Mouse (Mus musculus) midbrain, embryonic 12.5 days (tissue): ENCODE measurements at regions not wholly inside any gene's neighbourhood (a gene's known extent, or its start where the extent isn't known, plus 50 kb on each side); places are given as distances from the start of the nearest gene placed in this dataset.

Source experiments
- ATAC-seq: fragments of 200-750 bp; cut with Nextera tagmentation; 2 replicates; pipeline ENCODE4 v1.8.0; 2017; ENCODE audit warnings: low read depth, moderate TSS enrichment, moderate library complexity; ENCODE audit not compliant: low FRiP score
- H3K27ac ChIP-seq: fragments of 300-500 bp; sonication (generic); replicated peaks from 2 replicates; pipeline ENCODE4 v1.5.1; 2016; ENCODE audit warnings: mild to moderate bottlenecking
- H3K27me3 ChIP-seq: fragments of 300-500 bp; sonication (generic); 2 replicates; pipeline ENCODE4 v1.6.1; 2016; ENCODE audit warnings: mild to moderate bottlenecking
- H3K36me3 ChIP-seq: fragments of 300-500 bp; sonication (generic); 2 replicates; pipeline ENCODE4 v1.6.1; 2016
- H3K4me1 ChIP-seq: fragments of 300-500 bp; sonication (generic); 2 replicates; pipeline ENCODE4 v1.6.1; 2016
- H3K4me2 ChIP-seq: fragments of 300-500 bp; sonication (generic); replicated peaks from 2 replicates; pipeline ENCODE4 v1.6.1; 2016; ENCODE audit warnings: mild to moderate bottlenecking, moderate library complexity
- H3K4me3 ChIP-seq: fragments of 300-500 bp; sonication (generic); 2 replicates; pipeline ENCODE4 v1.5.1; 2016; ENCODE audit warnings: mild to moderate bottlenecking
- H3K9ac ChIP-seq: fragments of 300-500 bp; sonication (generic); replicated peaks from 2 replicates; pipeline ENCODE4 v1.6.1; 2016; ENCODE audit warnings: mild to moderate bottlenecking, moderate library complexity
- H3K9me3 ChIP-seq: fragments of 300-500 bp; sonication (generic); 2 replicates; pipeline ENCODE4 v1.6.1; 2016; ENCODE audit warnings: mild to moderate bottlenecking
- WGBS: fragments of 180-500 bp; shearing (Covaris S2); methylation state at CpG from one replicate; pipeline ENCODE4 v1.1.7; 2016; 5-methylcytosine and 5-hydroxymethylcytosine counted together

- H3K9ac ChIP-seq = no peak overlapping the region
- H3K36me3 ChIP-seq = no peaks in the 10 kb centered on the region
- no peaks in the 10 kb centered on the region for H3K9me3 ChIP-seq
- peak; percentile 68 for ATAC-seq
- H3K27ac ChIP-seq = no peak overlapping the region
- H3K4me3 ChIP-seq = no peak overlapping the region
- 52% methylated on average over 11 of the region's 11 CpGs for WGBS
- H3K27me3 ChIP-seq = no peaks in the 10 kb centered on the region
- H3K4me2 ChIP-seq = no peak overlapping the region
- peaks cover 6% of the 10 kb centered on the region; the same call in 1 of the 2 replicates for H3K4me1 ChIP-seq
These were observed 149.7 kb downstream of the Etv1 start for GRCm38 (mm10) chr12:38928786-38929351.

- H3K9me3 ChIP-seq = no peaks in the 10 kb centered on the region
- H3K27me3 ChIP-seq = no peaks in the 10 kb centered on the region
- no peak overlapping the region for H3K27ac ChIP-seq
- no peak overlapping the region for H3K9ac ChIP-seq
- no peaks in the 10 kb centered on the region for H3K36me3 ChIP-seq
- 55% methylated on average over 1 of the region's 1 CpGs for WGBS
- no peak overlapping the region for H3K4me2 ChIP-seq
- H3K4me1 ChIP-seq = peaks cover 6% of the 10 kb centered on the region; the same call in 1 of the 2 replicates
- no peak overlapping the region for H3K4me3 ChIP-seq
- 0 out of 2 replicates have a peak, but pooled peaks have one; percentile 54 for ATAC-seq
These were observed 150.5 kb downstream of the Etv1 start for GRCm38 (mm10) chr12:38929644-38930043.

- Histone ChIP-seq H3K9ac (no peak overlapping the region), H3K4me2 (no peak overlapping the region), H3K9me3 (no peaks in the 10 kb centered on the region), H3K27ac (no peak overlapping the region), H3K27me3 (no peaks in the 10 kb centered on the region), H3K4me1 (peaks cover 6% of the 10 kb centered on the region; the same call in 1 of the 2 replicates), H3K36me3 (no peaks in the 10 kb centered on the region), H3K4me3 (no peak overlapping the region)
- WGBS = 80% methylated on average over 2 of the region's 2 CpGs
- no peak for ATAC-seq
These were observed 152.6 kb downstream of the Etv1 start for GRCm38 (mm10) chr12:38931769-38932168.

GRCm38 (mm10) chr12:38959605-38960004 is 180.4 kb downstream of the Etv1 start:
- Histone ChIP-seq H3K27me3 (no peaks in the 10 kb centered on the region), H3K9me3 (no peaks in the 10 kb centered on the region), H3K4me2 (no peak overlapping the region), H3K9ac (no peak overlapping the region), H3K4me3 (no peak overlapping the region), H3K36me3 (no peaks in the 10 kb centered on the region), H3K4me1 (no peaks in the 10 kb centered on the region), H3K27ac (no peak overlapping the region)
- no peak for ATAC-seq
- whole genome bisulfite sequencing = 63% methylated on average over 1 of the region's 1 CpGs

- Histone ChIP-seq H3K4me3 (no peak overlapping the region), H3K27me3 (no peaks in the 10 kb centered on the region), H3K27ac (no peak overlapping the region), H3K4me1 (no peaks in the 10 kb centered on the region), H3K4me2 (no peak overlapping the region), H3K9me3 (no peaks in the 10 kb centered on the region), H3K9ac (no peak overlapping the region), H3K36me3 (no peaks in the 10 kb centered on the region)
- ATAC-seq = no peak
These were observed 183.1 kb downstream of the Etv1 start for GRCm38 (mm10) chr12:38962302-38962701.

- H3K27me3 ChIP-seq = no peaks in the 10 kb centered on the region
- no peak overlapping the region for H3K27ac ChIP-seq
- no peak overlapping the region for H3K4me2 ChIP-seq
- no peak overlapping the region for H3K4me3 ChIP-seq
- H3K9ac ChIP-seq = no peak overlapping the region
- H3K4me1 ChIP-seq = no peaks in the 10 kb centered on the region
- no peaks in the 10 kb centered on the region for H3K9me3 ChIP-seq
- WGBS = 71% methylated on average over 2 of the region's 2 CpGs
- H3K36me3 ChIP-seq = no peaks in the 10 kb centered on the region
- ATAC-seq = no peak
These were observed 191.2 kb downstream of the Etv1 start for GRCm38 (mm10) chr12:38970347-38970746.

- H3K4me3 ChIP-seq = no peak overlapping the region
These were observed 193.0 kb downstream of the Etv1 start for GRCm38 (mm10) chr12:38972205-38972604.

GRCm38 (mm10) chr12:38975508-38975907 is 196.3 kb downstream of the Etv1 start:
- no peak for ATAC-seq
- H3K36me3 ChIP-seq = no peaks in the 10 kb centered on the region
- H3K27me3 ChIP-seq = no peaks in the 10 kb centered on the region
- 84% methylated on average over 4 of the region's 4 CpGs for WGBS
- no peak overlapping the region for H3K4me2 ChIP-seq
- no peak overlapping the region for H3K9ac ChIP-seq
- no peaks in the 10 kb centered on the region for H3K4me1 ChIP-seq
- no peak overlapping the region for H3K27ac ChIP-seq
- no peak overlapping the region for H3K4me3 ChIP-seq
- no peaks in the 10 kb centered on the region for H3K9me3 ChIP-seq

More at GRCm38 (mm10) chr12:38972205-38972604, 193.0 kb downstream of the Etv1 start:
- H3K27me3 ChIP-seq = no peaks in the 10 kb centered on the region
- no peak for ATAC-seq
- H3K9me3 ChIP-seq = no peaks in the 10 kb centered on the region
- H3K4me2 ChIP-seq = no peak overlapping the region
- H3K9ac ChIP-seq = no peak overlapping the region
- no peaks in the 10 kb centered on the region for H3K4me1 ChIP-seq
- H3K36me3 ChIP-seq = no peaks in the 10 kb centered on the region
- 83% methylated on average over 3 of the region's 3 CpGs for WGBS
- H3K27ac ChIP-seq = no peak overlapping the region

- Histone ChIP-seq H3K4me1 (no peaks in the 10 kb centered on the region; the same call in 1 of the 2 replicates), H3K9ac (no peak overlapping the region), H3K27ac (no peak overlapping the region), H3K4me3 (no peak overlapping the region), H3K4me2 (no peak overlapping the region), H3K9me3 (no peaks in the 10 kb centered on the region), H3K36me3 (no peaks in the 10 kb centered on the region), H3K27me3 (no peaks in the 10 kb centered on the region)
- no peak for ATAC-seq
These were observed 203.2 kb downstream of the Etv1 start for GRCm38 (mm10) chr12:38982423-38982822.

- Histone ChIP-seq H3K4me1 (no peaks in the 10 kb centered on the region; the same call in 1 of the 2 replicates), H3K9ac (no peak overlapping the region), H3K27me3 (no peaks in the 10 kb centered on the region), H3K27ac (no peak overlapping the region), H3K36me3 (no peaks in the 10 kb centered on the region), H3K4me2 (no peak overlapping the region), H3K9me3 (no peaks in the 10 kb centered on the region), H3K4me3 (no peak overlapping the region)
- 92% methylated on average over 2 of the region's 2 CpGs for WGBS
- ATAC-seq = no peak
These were observed 206.7 kb downstream of the Etv1 start for GRCm38 (mm10) chr12:38985909-38986308.

GRCm38 (mm10) chr12:38986346-38986745 is 207.2 kb downstream of the Etv1 start:
- 88% methylated on average over 3 of the region's 3 CpGs for WGBS
- Histone ChIP-seq H3K4me1 (no peaks in the 10 kb centered on the region; the same call in 1 of the 2 replicates), H3K27me3 (no peaks in the 10 kb centered on the region), H3K27ac (no peak overlapping the region), H3K36me3 (no peaks in the 10 kb centered on the region), H3K9ac (no peak overlapping the region), H3K9me3 (no peaks in the 10 kb centered on the region), H3K4me2 (no peak overlapping the region), H3K4me3 (no peak overlapping the region)
- no peak for ATAC-seq

- Histone ChIP-seq H3K9ac (no peak overlapping the region), H3K27me3 (no peaks in the 10 kb centered on the region), H3K4me2 (no peak overlapping the region), H3K4me3 (no peak overlapping the region), H3K27ac (no peak overlapping the region), H3K4me1 (no peaks in the 10 kb centered on the region; the same call in 1 of the 2 replicates), H3K9me3 (no peaks in the 10 kb centered on the region), H3K36me3 (no peaks in the 10 kb centered on the region)
- no peak for ATAC-seq
These were observed 208.1 kb downstream of the Etv1 start for GRCm38 (mm10) chr12:38987277-38987676.

- 82% methylated on average over 4 of the region's 4 CpGs for WGBS
- no peak overlapping the region for H3K27ac ChIP-seq
- no peak overlapping the region for H3K4me2 ChIP-seq
- no peak overlapping the region for H3K4me3 ChIP-seq
- H3K27me3 ChIP-seq = no peaks in the 10 kb centered on the region
- H3K9me3 ChIP-seq = no peaks in the 10 kb centered on the region
- ATAC-seq = no peak
- H3K4me1 ChIP-seq = no peaks in the 10 kb centered on the region; the same call in 1 of the 2 replicates
- H3K9ac ChIP-seq = no peak overlapping the region
- H3K36me3 ChIP-seq = no peaks in the 10 kb centered on the region
These were observed 208.6 kb downstream of the Etv1 start for GRCm38 (mm10) chr12:38987819-38988218.
